Mouse (Mus musculus): ENCODE data around the gene Tspan11. TPM values are rescaled to one million over a fixed set of nuclear protein-coding genes. Genes with fewer than 3 reads are reported as not detected.

Tspan11 gene
- polyA plus RNA-seq, 2 experiments from 2014 or later, result not detected

DNA sequence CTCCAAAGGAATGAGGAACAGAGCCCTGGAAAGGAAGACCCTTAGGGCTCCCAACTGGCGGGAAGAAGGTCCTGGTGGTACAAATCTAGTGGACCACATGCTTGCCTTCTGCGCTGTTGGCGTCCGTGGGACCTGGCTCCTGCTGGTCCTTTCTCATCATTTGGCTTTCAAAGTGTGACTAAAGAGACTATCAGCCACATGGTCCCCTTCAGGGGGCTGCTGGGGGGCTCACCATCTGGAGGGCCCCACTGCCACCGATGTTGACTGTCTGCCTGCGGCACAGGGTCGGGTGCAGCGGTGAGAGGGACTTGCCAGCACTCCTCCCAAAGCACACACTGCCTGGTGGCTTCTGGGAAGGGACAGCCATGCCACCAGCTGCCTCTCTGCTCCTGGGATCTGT lies 105.6 kb downstream of the Tspan11 start:
- no peak for ATAC-seq

DNA sequence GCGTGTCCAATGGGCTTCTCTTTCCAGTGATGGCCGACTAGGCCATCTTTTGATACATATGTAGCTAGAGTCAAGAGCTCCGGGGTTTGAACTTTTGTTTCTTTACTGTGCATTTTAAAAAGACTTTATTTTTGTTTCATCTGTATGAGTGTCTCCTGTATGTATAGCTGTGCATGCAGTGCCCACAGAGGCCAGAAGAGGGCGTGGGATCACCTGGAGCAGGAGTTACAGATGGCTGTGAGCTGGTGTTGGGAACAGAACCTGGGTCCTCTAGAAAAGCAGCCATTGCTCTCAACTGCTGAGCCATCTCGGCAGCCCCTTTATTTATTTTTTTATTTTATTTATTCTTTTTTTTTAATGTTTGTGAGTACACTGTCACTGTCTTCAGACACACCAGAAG lies 109.5 kb downstream of the Tspan11 start:
- no peak for ATAC-seq

DNA sequence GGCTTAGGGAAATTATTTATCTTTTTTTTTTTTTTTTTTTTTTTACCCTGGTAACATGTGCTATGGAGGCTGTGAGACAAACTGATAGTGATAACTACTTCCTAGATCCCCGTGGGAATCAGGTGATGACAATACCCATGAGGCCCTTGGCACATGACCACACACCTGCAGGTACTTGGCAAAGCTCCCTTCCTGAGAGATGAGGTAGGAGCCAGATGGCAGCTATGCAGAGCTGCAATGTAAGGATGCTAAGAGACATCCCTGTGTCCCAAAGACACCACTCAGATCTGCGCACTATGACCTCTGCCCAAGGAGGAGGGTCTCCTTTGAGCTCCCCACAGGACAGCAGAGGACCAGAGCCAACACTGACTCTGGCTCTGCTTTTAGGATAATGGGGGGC lies 111.7 kb downstream of the Tspan11 start:
- no peak for ATAC-seq

DNA sequence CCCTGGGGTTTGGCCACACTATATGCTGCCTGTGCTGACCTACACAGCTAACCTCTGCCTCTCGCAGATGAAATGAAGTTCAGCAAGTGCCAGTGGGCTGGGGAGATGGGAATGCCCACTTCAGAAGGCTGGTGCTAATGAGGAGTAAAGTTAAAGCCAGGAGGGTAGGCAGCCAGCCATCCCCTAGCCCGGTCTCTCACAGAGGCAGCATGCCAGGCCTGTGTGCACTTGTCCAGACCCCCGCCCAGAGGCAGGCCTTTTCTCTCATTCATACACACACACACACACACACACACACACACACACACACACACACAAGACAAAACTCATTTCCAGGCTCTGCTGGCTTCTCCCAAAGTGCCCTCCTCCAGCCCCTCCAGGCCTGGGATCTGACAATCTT lies 113.4 kb downstream of the Tspan11 start:
- no peak for ATAC-seq

DNA sequence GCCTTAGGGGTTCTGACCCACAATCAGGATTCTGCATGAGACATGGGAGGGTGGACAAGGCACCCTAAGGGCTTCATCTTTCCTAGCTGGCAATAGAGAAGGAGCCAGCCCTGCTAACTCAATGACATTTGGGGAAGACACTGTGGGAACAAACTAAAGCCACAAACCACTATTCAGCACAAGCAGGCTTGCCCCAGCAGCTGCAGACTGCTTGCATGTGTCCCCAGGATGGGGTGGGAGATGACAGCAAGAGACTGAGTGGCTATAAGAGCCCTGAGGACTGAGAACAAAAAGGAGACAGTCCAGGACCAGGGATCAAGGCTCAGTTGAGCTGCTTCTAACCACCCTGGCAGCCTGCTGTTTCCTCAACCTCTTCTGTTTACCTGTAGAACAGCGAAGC lies 114.2 kb downstream of the Tspan11 start:
- no peak for ATAC-seq

DNA sequence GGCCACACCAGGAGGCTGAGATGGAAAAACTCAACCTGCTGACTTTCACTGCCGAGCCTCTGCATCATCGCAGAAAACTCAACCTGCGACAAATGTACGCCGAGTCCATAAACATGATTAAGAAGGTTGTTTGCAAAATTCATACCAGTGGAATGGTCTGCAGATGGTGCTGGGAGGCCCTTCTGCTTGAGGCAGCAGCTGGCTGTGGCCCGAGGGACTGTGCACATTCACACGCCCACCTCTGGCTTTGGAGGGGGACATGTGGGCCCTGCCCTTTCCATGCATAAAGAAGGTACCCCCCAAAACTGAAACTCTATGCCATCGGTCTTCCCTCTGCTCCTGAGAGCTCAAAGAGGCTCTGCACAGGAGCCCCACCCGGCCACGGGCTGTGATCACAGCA lies 114.7 kb downstream of the Tspan11 start:
- no peak for ATAC-seq

DNA sequence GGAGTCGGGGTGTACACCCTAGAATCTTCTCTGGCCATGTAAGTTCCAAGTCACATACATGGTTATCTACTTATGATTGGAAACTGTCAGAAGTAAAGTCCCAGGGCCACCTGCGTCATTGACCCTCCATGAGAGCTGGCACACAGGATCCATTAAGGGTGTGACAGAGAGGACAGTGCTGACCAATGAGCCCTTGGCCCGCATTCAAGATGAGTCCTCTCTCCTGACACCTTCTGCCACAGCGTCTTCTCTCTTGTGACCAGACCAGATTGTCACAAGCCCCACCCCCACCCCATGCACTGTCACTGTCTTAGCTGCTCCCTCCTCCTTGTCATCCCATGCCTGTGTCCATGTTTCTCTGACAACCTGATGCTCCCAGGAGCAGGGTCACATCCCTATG lies 115.3 kb downstream of the Tspan11 start:
- no peak for ATAC-seq

DNA sequence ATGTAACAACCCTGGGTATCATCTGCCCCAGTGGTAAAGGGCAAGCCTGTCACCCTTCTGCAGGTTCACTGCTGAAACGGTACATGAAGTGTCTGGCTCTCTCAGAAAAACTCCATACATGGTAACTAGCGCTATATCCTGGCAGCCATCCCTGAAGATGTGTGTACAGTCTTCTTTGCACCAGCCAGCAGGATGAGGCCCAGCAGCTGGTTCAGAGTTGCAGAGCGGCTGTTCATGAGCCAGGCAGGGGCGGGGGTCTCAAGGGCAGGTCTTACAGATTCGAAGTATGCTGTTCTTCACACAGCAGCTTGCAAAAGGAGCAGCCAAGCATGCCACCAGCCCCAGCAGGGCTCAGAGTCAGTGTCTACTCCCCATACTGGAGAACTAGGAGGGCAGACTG lies 116.2 kb downstream of the Tspan11 start:
- ATAC-seq, result no peak

Other genes with a start within 250 kb of the Tspan11 start
- not detected for gene Prmt8, start 118.1 kb upstream of the Tspan11 start, polyA plus RNA-seq (2017; shearing (Covaris generic))

Data from activated CD4-positive, CD25-positive, alpha-beta regulatory T cell, adult 4 months (primary cell).